Mouse (Mus musculus): Measurements from ENCODE around the gene Tcte3. TPM values are rescaled to one million over a fixed set of nuclear protein-coding genes. Genes with fewer than 3 reads are reported as not detected.
"Not testable (repeated sequence)": the region's sequence is repeated elsewhere in the genome, so short reads cannot be mapped to it uniquely, and the experiment has no call there.

Gene Tcte3
- total and polyA plus RNA-seq, 3 experiments: 0.52 TPM; not detected in 2

GRCm38 (mm10) chr17:15065391-15066024, 24.2 kb upstream of the Tcte3 start:
- Histone ChIP-seq H3K4me3 (no peak overlapping the region), H3K27ac (no peak overlapping the region), H3K27me3 (ENCODE audit: control insufficient read depth, insufficient read depth, low read length) (no peaks in the 10 kb centered on the region), H3K9ac (ENCODE audit: low read depth, low read length) (no peak overlapping the region), H3K79me2 (replicated peaks; ENCODE audit: control insufficient read depth, insufficient read depth, low read length) (no peaks in the 10 kb centered on the region), H3K4me1 (ENCODE audit: control insufficient read depth, insufficient read depth, low read length) (peaks cover 7% of the 10 kb centered on the region), H3K36me3 (ENCODE audit: control insufficient read depth, insufficient read depth, low read length) (no peaks in the 10 kb centered on the region)
- WGBS: 40% methylated on average over 13 of the region's 13 CpGs
- TF ChIP-seq EP300 (IDR thresholded peaks at IDR 0.05; ENCODE audit: insufficient read depth, low read depth, low read length) (peak; percentile 76), CTCF (IDR thresholded peaks at IDR 0.05) (peak; percentile 92), POLR2A (IDR thresholded peaks at IDR 0.05; ENCODE audit: insufficient read depth, low read depth, low read length) (no peak)
- DNase-seq: peak; percentile 63 to 69
- intact Hi-C loops (cut with DNase I): loop anchor here (1.0 to 5.0 kb wide), 5 partner anchors 127 to 402 kb away; partner anchors contain the start of gene Fam120b

GRCm38 (mm10) chr17:15060356-15060755, 19.1 kb upstream of the Tcte3 start:
- TF ChIP-seq CTCF (IDR thresholded peaks at IDR 0.05) (no peak), EP300 (IDR thresholded peaks at IDR 0.05; ENCODE audit: insufficient read depth, low read depth, low read length) (no peak)
- intact Hi-C loops (cut with DNase I): no loop called here

GRCm38 (mm10) chr17:15059646-15060045, 18.4 kb upstream of the Tcte3 start:
- WGBS: 98% methylated on average over 14 of the region's 14 CpGs
- intact Hi-C loops (cut with DNase I): no loop called here
- Histone ChIP-seq H3K4me3 (no peak overlapping the region), H3K36me3 (ENCODE audit: control insufficient read depth, insufficient read depth, low read length) (no peaks in the 10 kb centered on the region), H3K9ac (ENCODE audit: low read depth, low read length) (no peak overlapping the region), H3K4me1 (ENCODE audit: control insufficient read depth, insufficient read depth, low read length) (no peaks in the 10 kb centered on the region; the same call in 1 of the 2 replicates), H3K27me3 (ENCODE audit: control insufficient read depth, insufficient read depth, low read length) (no peaks in the 10 kb centered on the region), H3K27ac (no peak overlapping the region), H3K79me2 (replicated peaks; ENCODE audit: control insufficient read depth, insufficient read depth, low read length) (no peaks in the 10 kb centered on the region)
- TF ChIP-seq CTCF (IDR thresholded peaks at IDR 0.05): no peak
- no peak for DNase-seq

More at GRCm38 (mm10) chr17:15060356-15060755, 19.1 kb upstream of the Tcte3 start:
- H3K36me3 ChIP-seq (ENCODE audit: control insufficient read depth, insufficient read depth, low read length): no peaks in the 10 kb centered on the region
- H3K27ac ChIP-seq: no peak overlapping the region
- H3K79me2 ChIP-seq (replicated peaks; ENCODE audit: control insufficient read depth, insufficient read depth, low read length): no peaks in the 10 kb centered on the region
- no peaks in the 10 kb centered on the region for H3K27me3 ChIP-seq (ENCODE audit: control insufficient read depth, insufficient read depth, low read length)
- no peak overlapping the region for H3K9ac ChIP-seq (ENCODE audit: low read depth, low read length)
- 92% methylated on average over 6 of the region's 6 CpGs for WGBS
- no peak overlapping the region for H3K4me3 ChIP-seq
- DNase-seq: no peak
- H3K4me1 ChIP-seq (ENCODE audit: control insufficient read depth, insufficient read depth, low read length): no peaks in the 10 kb centered on the region; the same call in 1 of the 2 replicates

- Histone ChIP-seq H3K27me3 (ENCODE audit: control insufficient read depth, insufficient read depth, low read length) (no peaks in the 10 kb centered on the region), H3K79me2 (replicated peaks; ENCODE audit: control insufficient read depth, insufficient read depth, low read length) (no peaks in the 10 kb centered on the region), H3K9ac (ENCODE audit: low read depth, low read length) (no peak overlapping the region), H3K4me3 (no peak overlapping the region), H3K4me1 (ENCODE audit: control insufficient read depth, insufficient read depth, low read length) (no peaks in the 10 kb centered on the region; the same call in 1 of the 2 replicates), H3K36me3 (ENCODE audit: control insufficient read depth, insufficient read depth, low read length) (no peaks in the 10 kb centered on the region), H3K27ac (no peak overlapping the region; the same call in 1 of the 2 replicates)
- 48% methylated on average over 5 of the region's 5 CpGs for WGBS
- no peak for TF ChIP-seq CTCF (IDR thresholded peaks at IDR 0.05)
- TF ChIP-seq POLR2A (IDR thresholded peaks at IDR 0.05; ENCODE audit: insufficient read depth, low read depth, low read length): no peak
- DNase-seq: peak in 1 of 2 experiments; percentile 35
- intact Hi-C loops (cut with DNase I): no loop called here
These were observed 16.9 kb upstream of the Tcte3 start for GRCm38 (mm10) chr17:15058161-15058591.

GRCm38 (mm10) chr17:15055925-15056324, 14.6 kb upstream of the Tcte3 start:
- no peak for TF ChIP-seq POLR2A (IDR thresholded peaks at IDR 0.05; ENCODE audit: insufficient read depth, low read depth, low read length)
- TF ChIP-seq CTCF (IDR thresholded peaks at IDR 0.05): no peak
- TF ChIP-seq EP300 (IDR thresholded peaks at IDR 0.05; ENCODE audit: insufficient read depth, low read depth, low read length): no peak
- 54% methylated on average over 4 of the region's 4 CpGs for whole genome bisulfite sequencing

GRCm38 (mm10) chr17:15053829-15054200, 12.5 kb upstream of the Tcte3 start:
- H3K27ac ChIP-seq; H3K9ac ChIP-seq (ENCODE audit: low read depth, low read length); H3K4me1 ChIP-seq (ENCODE audit: control insufficient read depth, insufficient read depth, low read length); H3K79me2 ChIP-seq (replicated peaks; ENCODE audit: control insufficient read depth, insufficient read depth, low read length); H3K27me3 ChIP-seq (ENCODE audit: control insufficient read depth, insufficient read depth, low read length); H3K36me3 ChIP-seq (ENCODE audit: control insufficient read depth, insufficient read depth, low read length); intact Hi-C loops (cut with DNase I); H3K4me3 ChIP-seq: not testable (repeated sequence)
- WGBS: 90% methylated on average over 13 of the region's 13 CpGs
- peak in 1 of 2 experiments; percentile 24 for DNase-seq

More at GRCm38 (mm10) chr17:15055925-15056324, 14.6 kb upstream of the Tcte3 start:
- Histone ChIP-seq H3K4me1 (ENCODE audit: control insufficient read depth, insufficient read depth, low read length) (no peaks in the 10 kb centered on the region; the same call in 1 of the 2 replicates), H3K79me2 (replicated peaks; ENCODE audit: control insufficient read depth, insufficient read depth, low read length) (no peaks in the 10 kb centered on the region), H3K27me3 (ENCODE audit: control insufficient read depth, insufficient read depth, low read length) (no peaks in the 10 kb centered on the region), H3K9ac (ENCODE audit: low read depth, low read length) (no peak overlapping the region), H3K36me3 (ENCODE audit: control insufficient read depth, insufficient read depth, low read length) (no peaks in the 10 kb centered on the region), H3K4me3 (no peak overlapping the region), H3K27ac (no peak overlapping the region)
- peak in 1 of 2 experiments; percentile 9 for DNase-seq
- intact Hi-C loops (cut with DNase I): no loop called here

- H3K9ac ChIP-seq (ENCODE audit: low read depth, low read length); H3K4me3 ChIP-seq; H3K4me1 ChIP-seq (ENCODE audit: control insufficient read depth, insufficient read depth, low read length); intact Hi-C loops (cut with DNase I); H3K27ac ChIP-seq; H3K27me3 ChIP-seq (ENCODE audit: control insufficient read depth, insufficient read depth, low read length); H3K79me2 ChIP-seq (replicated peaks; ENCODE audit: control insufficient read depth, insufficient read depth, low read length); H3K36me3 ChIP-seq (ENCODE audit: control insufficient read depth, insufficient read depth, low read length): not testable (repeated sequence)
- DNase-seq: peak in 1 of 2 experiments; percentile 6
- WGBS: 96% methylated on average over 5 of the region's 8 CpGs
These were observed 12.0 kb upstream of the Tcte3 start for GRCm38 (mm10) chr17:15053183-15053828.

- H3K27me3 ChIP-seq (ENCODE audit: control insufficient read depth, insufficient read depth, low read length); H3K36me3 ChIP-seq (ENCODE audit: control insufficient read depth, insufficient read depth, low read length); H3K79me2 ChIP-seq (replicated peaks; ENCODE audit: control insufficient read depth, insufficient read depth, low read length); H3K4me3 ChIP-seq; DNase-seq; H3K4me1 ChIP-seq (ENCODE audit: control insufficient read depth, insufficient read depth, low read length); H3K9ac ChIP-seq (ENCODE audit: low read depth, low read length); intact Hi-C loops (cut with DNase I); H3K27ac ChIP-seq: not testable (repeated sequence)
- WGBS: 83% methylated on average over 1 of the region's 1 CpGs
These were observed 11.5 kb upstream of the Tcte3 start for GRCm38 (mm10) chr17:15052766-15053165.

GRCm38 (mm10) chr17:15050338-15050737, 9.1 kb upstream of the Tcte3 start:
- H3K4me1 ChIP-seq (ENCODE audit: control insufficient read depth, insufficient read depth, low read length); H3K4me3 ChIP-seq; intact Hi-C loops (cut with DNase I); H3K79me2 ChIP-seq (replicated peaks; ENCODE audit: control insufficient read depth, insufficient read depth, low read length); H3K27ac ChIP-seq; DNase-seq; H3K36me3 ChIP-seq (ENCODE audit: control insufficient read depth, insufficient read depth, low read length); H3K9ac ChIP-seq (ENCODE audit: low read depth, low read length); H3K27me3 ChIP-seq (ENCODE audit: control insufficient read depth, insufficient read depth, low read length): not testable (repeated sequence)
- WGBS: no CpG with 5 or more reads among the region's 1 CpGs

Measured in heart, adult 2 months (tissue).